Mouse (Mus musculus): ENCODE results near the gene Tbc1d9. TPM values are rescaled to one million over a fixed set of nuclear protein-coding genes. Genes with fewer than 3 reads are reported as not detected.
"Not testable (repeated sequence)": the region's sequence is repeated elsewhere in the genome, so short reads cannot be mapped to it uniquely, and the experiment has no call there.

Gene Tbc1d9
- total RNA-seq, 2 experiments from 2014 or later = 4.5 to 5.2 TPM

- intact Hi-C loops (cut with DNase I); DNase-seq: not testable (repeated sequence)
These were observed 149.9 kb downstream of the Tbc1d9 start for GRCm38 (mm10) chr8:83315084-83315483.

- intact Hi-C loops (cut with DNase I) = no loop called here
- no peak for DNase-seq
These were observed 150.5 kb downstream of the Tbc1d9 start for GRCm38 (mm10) chr8:83315691-83316090.

GRCm38 (mm10) chr8:83320543-83320942 lies 155.4 kb downstream of the Tbc1d9 start:
- intact Hi-C loops (cut with DNase I) = no loop called here
- no peak for DNase-seq

- no peak for DNase-seq
- intact Hi-C loops (cut with DNase I) = no loop called here
These were observed 157.2 kb downstream of the Tbc1d9 start for GRCm38 (mm10) chr8:83322374-83322773.

Other genes starting within 250 kb of the Tbc1d9 start
- gene Gm10645, start 818 bp downstream of the Tbc1d9 start, total RNA-seq (2021) = under 1 TPM in 1 of 2 experiments, not detected in 1; 0.31 TPM
- gene Ucp1, start 125.0 kb downstream of the Tbc1d9 start, total RNA-seq (2021) = 100 to 1,000 TPM; 110 to 572 TPM
- gene Elmod2, start 167.1 kb downstream of the Tbc1d9 start, total RNA-seq (2021) = 1 to 10 TPM; 9.5 to 9.7 TPM
- not detected for gene Mgat4d, start 183.1 kb downstream of the Tbc1d9 start, total RNA-seq (2021)
- not detected for gene Clgn, start 224.5 kb downstream of the Tbc1d9 start, total RNA-seq (2021)